Mouse (Mus musculus): ENCODE data around the gene Pgam5. TPM values are rescaled to one million over a fixed set of nuclear protein-coding genes. Genes with fewer than 3 reads are reported as not detected.

The Pgam5 gene
- total RNA-seq (2022) = 10 to 100 TPM; 25.4 to 30.6 (median 28.3) TPM

DNA sequence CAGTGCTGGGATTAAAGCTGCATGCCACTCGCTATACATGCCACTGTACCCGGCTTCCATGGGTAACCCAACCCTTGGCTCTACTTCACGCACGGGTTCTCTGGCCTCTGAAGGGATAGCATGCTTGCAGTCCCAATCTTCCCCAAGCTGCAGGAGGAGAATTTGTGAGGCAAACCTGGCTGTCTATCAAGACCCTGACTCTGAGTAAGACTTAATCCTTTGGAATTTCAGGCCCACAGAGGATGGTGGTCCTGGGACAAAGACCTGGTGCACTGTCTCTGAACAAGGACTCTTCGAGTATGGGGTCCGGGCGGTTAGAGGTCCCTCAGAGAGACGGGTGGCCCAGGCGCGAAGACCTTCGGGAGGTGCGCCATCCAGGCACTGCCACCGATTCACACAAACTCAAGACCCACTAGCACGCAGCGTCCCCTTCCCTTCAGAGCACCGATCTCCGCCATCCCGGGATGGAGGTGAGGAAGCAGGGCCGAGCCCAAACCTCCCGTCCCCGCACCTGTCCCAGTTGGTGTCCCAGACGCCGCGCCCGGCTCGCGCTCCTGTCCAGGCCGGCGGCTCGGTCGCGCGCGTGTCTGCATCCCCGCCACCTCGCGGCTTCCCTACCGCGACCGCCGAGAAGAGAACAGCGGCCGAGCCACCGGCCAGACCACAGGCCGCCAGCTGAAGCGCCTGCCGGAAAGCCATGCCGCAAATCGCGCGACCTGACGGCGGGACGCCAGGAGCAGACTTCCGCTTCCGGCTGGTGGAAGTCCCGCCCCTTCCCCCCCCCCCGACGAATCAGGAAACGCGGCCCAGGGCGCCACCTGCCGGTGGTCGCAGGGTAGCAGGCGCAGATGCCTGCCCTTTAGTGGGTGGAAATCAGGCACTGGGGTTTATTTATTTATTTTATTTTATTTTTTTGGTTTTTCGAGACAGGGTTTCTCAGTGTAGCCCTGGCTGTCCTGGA is at the start of gene Pgam5:
Gene Pgam5 (minus strand): TSS at position 773 of the 961 bp plus-strand sequence.
- peak; percentile 80 to 88 for DNase-seq (ENCODE audit: low spot score in 2 of 2)

GRCm38 (mm10) chr5:110313127-110313526 is 43.4 kb upstream of the Pgam5 start:
- no peak for DNase-seq (ENCODE audit: low spot score in 2 of 2)

DNA sequence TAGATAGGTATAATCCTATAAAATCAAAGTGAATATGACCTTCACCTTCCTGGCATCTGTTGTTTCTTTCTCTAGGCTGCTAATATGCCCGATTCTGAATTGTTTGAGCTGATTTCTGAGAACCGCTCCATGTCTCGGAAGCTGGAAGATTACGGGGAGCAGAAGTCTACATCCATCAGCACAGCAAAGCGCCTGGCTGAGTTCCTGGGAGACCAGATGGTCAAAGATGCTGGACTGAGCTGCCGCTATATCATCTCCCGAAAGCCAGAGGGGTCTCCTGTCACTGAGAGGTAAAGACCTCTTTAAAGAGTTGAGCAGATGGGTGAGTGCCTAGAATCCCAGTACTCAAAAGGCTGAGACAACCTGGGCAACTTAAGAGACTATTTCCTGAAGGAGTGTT is 39.1 kb upstream of the Pgam5 start:
- no peak for DNase-seq (ENCODE audit: low spot score in 2 of 2)

GRCm38 (mm10) chr5:110300591-110300990 is 30.9 kb upstream of the Pgam5 start:
- no peak for DNase-seq (ENCODE audit: low spot score in 2 of 2)

- no peak for DNase-seq (ENCODE audit: low spot score in 2 of 2)
These were observed 26.9 kb upstream of the Pgam5 start for GRCm38 (mm10) chr5:110296637-110297036.

DNA sequence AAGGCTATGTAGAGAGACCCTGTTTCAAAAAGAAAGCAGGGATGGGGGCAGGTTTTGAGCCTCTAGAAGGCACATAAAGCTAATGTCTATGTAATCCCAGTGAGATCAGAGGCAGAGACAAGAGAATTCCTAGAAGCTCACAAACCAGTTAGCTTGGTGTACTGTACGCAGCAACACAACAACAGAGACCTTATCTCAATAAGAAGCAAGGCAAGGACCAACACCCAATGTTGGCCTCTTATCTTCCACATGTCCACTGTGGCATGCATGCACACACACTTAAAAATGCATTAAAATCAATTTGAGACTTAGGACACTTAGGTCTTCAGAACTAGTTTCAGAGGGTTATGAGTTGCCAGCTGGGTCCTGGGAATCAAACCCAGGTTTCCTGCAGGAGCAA is 21.9 kb upstream of the Pgam5 start:
- DNase-seq (ENCODE audit: low spot score in 2 of 2) = no peak

GRCm38 (mm10) chr5:110287084-110287475 is 17.4 kb upstream of the Pgam5 start:
- DNase-seq (ENCODE audit: low spot score in 2 of 2) = no peak

DNA sequence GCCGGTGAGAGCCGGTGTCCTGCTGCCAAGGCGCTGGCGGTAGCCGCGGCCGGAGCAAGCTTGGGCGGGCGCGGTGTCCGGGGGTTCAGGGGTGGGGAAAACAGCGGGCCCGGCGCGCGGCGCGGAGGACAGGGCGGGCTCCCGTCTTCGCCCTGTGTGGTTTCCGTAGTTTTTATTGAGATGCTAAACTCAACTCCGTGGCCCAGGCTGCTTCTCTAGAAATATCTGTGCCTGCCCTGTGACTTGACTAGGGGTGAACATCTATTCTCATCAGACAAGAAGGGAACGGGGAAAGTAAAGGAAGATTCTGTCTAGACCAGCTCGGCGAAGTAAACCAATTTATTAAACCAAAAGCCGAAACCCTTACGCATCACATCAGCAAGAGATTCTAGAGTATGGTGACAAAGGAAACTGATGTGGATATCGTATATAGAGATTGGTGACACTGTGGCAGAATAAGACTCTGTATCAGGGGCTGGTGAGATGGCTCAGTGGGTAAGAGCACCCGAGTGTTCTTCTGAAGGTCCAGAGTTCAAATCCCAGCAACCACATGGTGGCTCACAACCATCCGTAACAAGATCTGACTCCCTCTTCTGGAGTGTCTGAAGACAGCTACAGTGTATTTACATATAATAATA is 16.9 kb upstream of the Pgam5 start:
- no peak for DNase-seq (ENCODE audit: low spot score in 2 of 2)

- DNase-seq (ENCODE audit: low spot score in 2 of 2) = peak; percentile 81 to 88
These were observed 16.2 kb upstream of the Pgam5 start, which contains the start of the genes Pxmp2 and Pole for GRCm38 (mm10) chr5:110285770-110286445. Gene Pxmp2 (minus strand): TSS chr5:110286186. Gene Pole (plus strand): TSS chr5:110286306.

- no peak for DNase-seq (ENCODE audit: low spot score in 2 of 2)
These were observed 15.4 kb upstream of the Pgam5 start for GRCm38 (mm10) chr5:110285156-110285555.

DNA sequence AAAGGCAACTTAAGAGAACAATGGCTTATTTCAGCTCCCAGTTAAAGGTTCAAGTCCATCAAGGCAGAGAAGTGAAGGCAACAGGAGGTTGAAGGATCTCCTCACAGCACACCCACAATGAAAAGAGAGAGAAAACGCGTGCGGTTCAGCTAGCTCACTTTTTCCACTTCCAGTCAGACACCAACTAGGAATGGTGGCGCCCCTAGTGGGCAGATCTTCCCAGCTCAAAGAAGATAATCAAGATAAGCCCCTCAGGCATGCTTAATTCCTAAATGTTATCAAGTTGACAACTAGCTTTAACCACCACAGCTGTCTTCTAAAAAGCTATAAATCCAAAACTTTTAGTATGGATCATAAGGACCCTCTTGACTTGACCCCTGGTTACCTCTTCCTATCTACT is 14.8 kb upstream of the Pgam5 start:
- peak in 1 of 2 experiments; percentile 18 for DNase-seq (ENCODE audit: low spot score in 2 of 2)

- DNase-seq (ENCODE audit: low spot score in 2 of 2) = no peak
These were observed 12.3 kb upstream of the Pgam5 start for GRCm38 (mm10) chr5:110281984-110282383.

GRCm38 (mm10) chr5:110276910-110277309 is 7.2 kb upstream of the Pgam5 start:
- DNase-seq (ENCODE audit: low spot score in 2 of 2) = no peak

DNA sequence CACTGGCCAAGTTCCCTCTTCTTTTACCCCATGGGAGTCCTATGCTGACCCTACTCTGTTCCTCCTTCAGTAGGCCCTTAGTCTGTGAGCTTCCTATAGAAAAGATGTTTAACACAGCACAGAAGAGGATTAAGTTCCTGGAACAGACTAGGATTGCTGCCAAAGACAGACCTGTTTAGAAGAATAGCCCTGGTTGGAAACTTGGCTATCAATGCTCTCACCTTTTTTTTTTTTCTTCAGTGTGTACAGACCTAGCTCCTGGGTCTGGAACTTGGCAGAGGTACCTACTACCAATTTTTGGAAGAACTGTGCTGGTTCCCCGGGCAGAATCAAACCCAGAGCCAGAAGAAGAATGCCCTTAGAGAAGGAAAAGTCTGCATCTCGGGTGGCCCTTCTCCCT is 6.7 kb upstream of the Pgam5 start:
- DNase-seq (ENCODE audit: low spot score in 2 of 2) = no peak

DNA sequence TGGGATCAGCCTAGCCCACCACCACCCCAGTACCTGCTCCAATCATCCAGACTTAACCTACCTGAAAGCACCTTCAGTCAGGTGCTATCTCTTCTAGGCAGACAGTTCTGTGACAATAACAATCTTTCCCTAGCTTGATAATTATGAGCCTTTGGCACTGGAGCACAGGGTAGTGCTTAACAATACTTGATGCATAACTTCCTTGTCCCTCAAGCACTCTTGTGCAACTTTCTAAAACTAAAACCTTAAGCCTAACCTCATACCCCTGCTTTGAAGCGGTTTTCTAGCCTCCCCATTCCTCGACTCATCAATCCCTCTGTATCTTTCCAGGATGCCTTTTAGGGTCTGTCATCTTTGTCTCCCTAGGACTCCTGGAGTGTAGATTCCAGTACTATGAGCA is 5.1 kb upstream of the Pgam5 start:
- no peak for DNase-seq (ENCODE audit: low spot score in 2 of 2)

DNA sequence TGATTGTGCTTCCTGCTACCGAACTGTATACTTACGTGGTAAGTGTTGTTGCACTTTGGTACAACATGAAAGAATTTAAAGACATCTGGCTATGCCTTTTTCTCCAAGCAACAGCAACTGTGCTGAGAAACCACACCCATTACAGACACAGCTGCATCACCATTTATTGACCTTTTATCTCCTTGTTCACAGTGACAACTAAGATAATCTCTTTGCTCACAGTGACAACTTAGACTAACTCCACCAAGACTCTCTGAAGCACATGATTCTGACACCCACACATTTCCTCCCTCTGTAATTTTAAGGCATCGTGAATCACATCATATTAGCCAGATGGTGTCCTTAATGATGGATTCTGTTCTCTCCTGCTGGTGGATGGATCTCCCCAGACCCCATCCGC is 4.4 kb upstream of the Pgam5 start:
- no peak for DNase-seq (ENCODE audit: low spot score in 2 of 2)

- no peak for DNase-seq (ENCODE audit: low spot score in 2 of 2)
These were observed 529 bp upstream of the Pgam5 start for GRCm38 (mm10) chr5:110270242-110270641.

DNA sequence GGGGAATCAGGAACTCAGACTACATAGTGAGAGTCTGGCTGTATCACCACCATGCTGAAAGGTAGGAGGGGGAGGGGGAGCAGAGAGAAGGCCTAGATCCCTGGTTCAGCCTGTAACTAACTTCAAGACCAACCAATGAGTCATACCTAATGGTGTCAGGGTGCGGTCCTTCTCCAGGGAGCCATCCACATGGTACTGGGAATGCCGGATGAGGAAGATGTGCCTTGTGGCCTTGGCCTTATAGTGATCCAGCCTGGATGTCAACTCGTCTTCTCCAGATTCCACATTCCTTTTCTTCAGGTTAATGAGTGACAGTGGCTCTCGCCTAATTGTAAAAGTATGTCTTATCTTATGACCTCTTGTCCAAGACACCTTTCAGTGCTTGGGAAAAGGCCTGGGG is 2.8 kb downstream of the Pgam5 start:
- DNase-seq (ENCODE audit: low spot score in 2 of 2) = no peak

GRCm38 (mm10) chr5:110244091-110244490 is 25.6 kb downstream of the Pgam5 start:
- DNase-seq (ENCODE audit: low spot score in 2 of 2) = no peak

DNA sequence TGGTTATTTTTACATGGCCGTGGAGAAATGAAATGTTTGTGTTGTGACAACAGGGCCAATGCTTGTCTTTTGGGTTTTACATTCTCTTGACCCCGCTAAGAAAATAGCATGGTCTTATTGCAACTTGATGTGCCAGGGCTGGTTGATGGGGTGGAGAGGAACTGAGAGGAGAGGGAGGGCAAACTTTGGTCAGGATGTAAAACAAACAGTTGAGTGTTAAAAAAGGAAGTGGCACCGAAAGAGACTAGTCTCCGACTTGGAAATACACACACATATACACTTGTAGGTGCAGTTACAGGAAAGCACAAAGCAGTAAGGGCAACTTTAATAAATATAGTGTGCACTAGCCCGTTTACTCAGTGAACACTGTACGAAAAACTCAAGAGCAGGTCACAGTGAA is 37.4 kb downstream of the Pgam5 start:
- no peak for DNase-seq (ENCODE audit: low spot score in 2 of 2)

DNA sequence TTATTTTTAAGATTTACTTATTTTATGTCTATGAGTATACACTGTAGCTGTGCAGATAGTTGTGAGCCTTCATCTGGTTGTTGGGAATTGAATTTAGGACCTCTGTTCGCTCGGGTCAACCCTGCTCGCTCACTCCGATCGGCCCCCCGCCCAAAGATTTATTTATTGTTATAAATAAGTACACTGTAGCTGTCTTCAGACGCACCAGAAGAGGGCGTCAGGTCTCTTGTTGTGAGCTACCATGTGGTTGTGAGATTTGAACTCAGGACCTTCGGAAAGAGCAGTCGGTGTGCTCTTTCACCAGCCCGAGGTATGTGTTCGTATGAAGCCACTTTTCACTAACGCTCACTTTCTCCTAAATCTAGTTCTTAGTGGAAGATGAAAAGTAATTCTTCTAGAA is 38.1 kb downstream of the Pgam5 start:
- no peak for DNase-seq (ENCODE audit: low spot score in 2 of 2)
